Mouse (Mus musculus) midbrain, embryonic 14.5 days (tissue): Measurements from ENCODE around the gene Arhgap18. TPM values are rescaled to one million over a fixed set of nuclear protein-coding genes. Genes with fewer than 3 reads are reported as not detected.
A peak's percentile ranks its signal among the peaks of the same experiment; 100 is the strongest.
"Not testable (repeated sequence)": the region's sequence is repeated elsewhere in the genome, so short reads cannot be mapped to it uniquely, and the experiment has no call there.

ENCODE experiments used
- ATAC-seq: fragments of 200-750 bp; cut with Nextera tagmentation; 2 replicates; pipeline ENCODE4 v1.8.0; 2017; ENCODE audit warnings: moderate number of reproducible peaks, moderate library complexity; ENCODE audit not compliant: low FRiP score, low TSS enrichment
- DNase-seq: peaks from one replicate; pipeline ENCODE4 v3.0.0-alpha.2; 2015
- H3K27ac ChIP-seq: fragments of 300-500 bp; sonication (generic); replicated peaks from 2 replicates; pipeline ENCODE4 v1.5.1; 2014; ENCODE audit warnings: mild to moderate bottlenecking, low read depth, low read length, moderate library complexity
- H3K27me3 ChIP-seq: fragments of 300-500 bp; sonication (generic); 2 replicates; pipeline ENCODE4 v1.6.1; 2014; ENCODE audit warnings: low read length, control low read depth, mixed read lengths; ENCODE audit not compliant: control insufficient read depth, insufficient read depth
- H3K36me3 ChIP-seq: fragments of 300-500 bp; sonication (generic); 2 replicates; pipeline ENCODE4 v1.6.1; 2014; ENCODE audit warnings: low read length, control low read depth; ENCODE audit not compliant: control insufficient read depth, insufficient read depth
- H3K4me1 ChIP-seq: fragments of 300-500 bp; sonication (generic); 2 replicates; pipeline ENCODE4 v1.6.1; 2014; ENCODE audit warnings: mild to moderate bottlenecking, antibody characterized with exemption, low read length, control low read depth; ENCODE audit not compliant: control insufficient read depth, insufficient read depth
- H3K4me2 ChIP-seq: fragments of 300-500 bp; sonication (generic); 2 replicates; pipeline ENCODE4 v1.6.1; 2014; ENCODE audit warnings: mild to moderate bottlenecking, low read length, moderate library complexity
- H3K4me3 ChIP-seq: fragments of 300-500 bp; sonication (generic); replicated peaks from 2 replicates; pipeline ENCODE4 v1.5.1; 2014; ENCODE audit warnings: low read depth, low read length
- H3K9ac ChIP-seq: fragments of 300-500 bp; sonication (generic); replicated peaks from 2 replicates; pipeline ENCODE4 v1.6.1; 2014; ENCODE audit warnings: mild to moderate bottlenecking, low read length, moderate library complexity
- H3K9me3 ChIP-seq: fragments of 300-500 bp; sonication (generic); 2 replicates; pipeline ENCODE4 v1.6.1; 2016; ENCODE audit warnings: low read length, control low read depth, mixed read lengths; ENCODE audit not compliant: control insufficient read depth
- WGBS: fragments of 180-500 bp; shearing (Covaris S2); extraction: QIAGEN DNeasy Blood & Tissue Kit; methylation state at CpG from one replicate; pipeline ENCODE4 v1.1.7; 2014; 5-methylcytosine and 5-hydroxymethylcytosine counted together
- polyA plus RNA-seq: library from polyadenylated mRNA; unstranded; fragments of >200 nt; fragmentation: Nextera tagmentation; extraction: Ambion mirVana; gene quantifications from 2 replicates; pipeline ENCODE4 v1.2.1, GENCODE M21; 2014

The Arhgap18 gene
- polyA plus RNA-seq, 1 experiment from 2014 or later: 15.9 TPM

DNA sequence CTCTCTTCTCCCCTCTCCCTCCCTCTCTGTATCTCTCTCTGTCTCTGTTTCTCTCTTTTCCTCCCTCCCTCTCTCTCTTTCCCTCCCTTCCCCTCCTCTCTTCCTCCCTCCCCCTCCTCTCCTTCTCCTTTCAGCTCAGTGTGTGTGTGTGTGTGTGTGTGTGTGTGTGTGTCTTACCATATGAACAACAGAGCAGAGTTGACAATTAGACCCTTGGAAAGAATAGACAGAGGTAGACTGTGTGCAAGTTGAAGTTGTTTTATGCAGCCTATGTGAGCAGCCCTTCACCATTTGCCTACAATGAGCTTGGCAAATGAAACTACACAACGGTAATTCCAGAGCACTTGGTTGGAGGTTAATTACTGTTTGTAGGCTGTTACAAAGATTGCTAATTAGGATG, 159.6 kb downstream of the Arhgap18 start:
- no peaks in the 10 kb centered on the region for H3K9me3 ChIP-seq
- ATAC-seq: peak; percentile 46; the same call in 1 of the 2 replicates
- no peak overlapping the region for H3K9ac ChIP-seq
- 0 out of 2 replicates have a peak, but pooled peaks cover 3% of the 10 kb centered on the region for H3K4me1 ChIP-seq
- H3K4me3 ChIP-seq: no peak overlapping the region
- DNase-seq: peak; percentile 14
- H3K4me2 ChIP-seq: no peak overlapping the region
- H3K36me3 ChIP-seq: no peaks in the 10 kb centered on the region
- 75% methylated on average over 1 of the region's 1 CpGs for WGBS
- H3K27ac ChIP-seq: no peak overlapping the region
- no peaks in the 10 kb centered on the region for H3K27me3 ChIP-seq

DNA sequence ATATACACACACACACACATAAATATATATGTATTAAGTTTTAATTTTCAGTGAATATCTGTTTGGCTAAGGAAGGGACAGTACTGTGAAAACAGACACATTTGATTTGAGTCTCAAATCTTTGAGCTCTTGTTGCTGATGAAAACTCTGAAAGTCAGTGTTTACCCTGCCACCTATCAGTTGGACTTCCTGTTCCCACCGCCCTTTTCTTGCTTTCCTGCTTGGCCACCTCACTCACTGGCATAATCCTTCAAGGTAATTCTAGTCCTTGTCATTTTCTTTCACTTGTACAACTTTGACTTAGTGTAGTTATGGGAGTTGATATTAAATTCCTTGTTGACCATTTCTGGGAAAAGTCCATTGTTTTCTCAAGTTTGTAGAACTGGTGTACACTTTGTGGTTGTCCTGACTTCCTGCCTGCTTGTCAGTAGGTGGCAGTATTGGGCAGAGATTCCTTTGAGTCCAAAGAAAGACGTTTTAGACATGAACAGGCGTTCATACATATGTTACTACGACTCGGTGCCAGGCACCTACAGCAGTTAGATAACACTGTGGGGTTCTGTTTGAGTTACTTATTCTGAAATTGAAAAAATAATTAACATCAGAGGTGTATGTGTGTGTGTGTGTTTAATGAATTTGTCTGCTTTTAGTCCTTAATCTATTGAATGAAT, 166.2 kb downstream of the Arhgap18 start:
- Histone ChIP-seq H3K36me3 (no peaks in the 10 kb centered on the region), H3K9me3 (no peaks in the 10 kb centered on the region), H3K4me3 (no peak overlapping the region), H3K4me1 (no peaks in the 10 kb centered on the region), H3K9ac (no peak overlapping the region), H3K4me2 (no peak overlapping the region), H3K27me3 (no peaks in the 10 kb centered on the region), H3K27ac (no peak overlapping the region)
- peak; percentile 82 for DNase-seq
- 40% methylated on average over 5 of the region's 5 CpGs for WGBS
- no peak for ATAC-seq

DNA sequence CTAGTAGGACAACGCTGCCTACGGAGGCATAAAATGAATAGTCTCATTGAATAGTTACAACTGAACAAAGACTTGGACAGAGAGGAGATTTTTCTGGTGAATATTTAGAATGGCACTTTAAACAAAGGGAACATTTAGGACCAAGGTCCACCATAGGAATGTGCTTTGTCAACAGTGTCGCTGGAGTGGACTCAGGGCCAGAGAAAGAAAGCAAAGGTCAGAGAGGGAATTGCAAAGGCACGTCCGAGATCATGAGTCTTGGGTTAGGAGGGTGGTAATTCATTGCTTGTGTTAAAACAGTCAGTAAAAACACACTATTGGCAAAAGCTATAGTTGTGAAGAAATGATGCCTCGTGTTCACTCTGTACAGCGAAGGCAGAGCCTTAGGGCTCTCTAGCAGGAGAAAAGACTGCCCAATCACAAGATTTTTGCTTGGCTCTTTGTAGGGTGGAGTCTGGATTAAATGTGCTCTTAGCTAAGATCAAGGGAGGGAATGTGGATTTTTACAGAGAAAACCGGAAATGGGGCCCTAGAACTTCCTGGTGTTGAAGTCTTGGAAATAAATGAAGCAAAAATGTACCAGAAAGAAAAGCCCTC, 167.3 kb downstream of the Arhgap18 start:
- no peaks in the 10 kb centered on the region for H3K9me3 ChIP-seq
- H3K27ac ChIP-seq: no peak overlapping the region
- DNase-seq (no peak), ATAC-seq (no peak)
- H3K4me2 ChIP-seq: no peak overlapping the region
- no peaks in the 10 kb centered on the region for H3K27me3 ChIP-seq
- no peaks in the 10 kb centered on the region for H3K4me1 ChIP-seq
- no peak overlapping the region for H3K4me3 ChIP-seq
- 57% methylated on average over 8 of the region's 8 CpGs for WGBS
- no peak overlapping the region for H3K9ac ChIP-seq
- no peaks in the 10 kb centered on the region for H3K36me3 ChIP-seq

DNA sequence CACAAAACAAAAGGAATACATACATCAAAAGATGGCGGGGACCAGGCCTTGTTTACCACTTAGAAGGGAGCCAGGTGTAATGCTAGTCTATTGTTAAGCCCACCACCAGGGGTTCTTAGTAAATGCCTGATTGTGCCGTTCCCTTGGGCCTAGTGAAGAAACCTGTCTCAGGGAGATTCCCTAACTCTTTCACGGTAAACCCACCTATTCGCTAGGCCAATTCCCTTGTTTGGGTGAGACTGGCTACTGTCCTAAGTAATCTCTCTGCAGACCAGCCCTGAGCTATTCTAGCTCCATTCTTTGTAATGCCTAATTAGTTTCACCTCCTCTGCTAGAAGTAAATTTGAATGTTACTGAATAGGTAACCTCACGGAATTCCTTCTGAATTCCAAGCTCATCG, 182.8 kb downstream of the Arhgap18 start:
- WGBS: 92% methylated on average over 6 of the region's 6 CpGs
- not testable (repeated sequence) for H3K27ac ChIP-seq, H3K9ac ChIP-seq, H3K9me3 ChIP-seq, ATAC-seq, H3K4me3 ChIP-seq, H3K4me1 ChIP-seq, DNase-seq, H3K27me3 ChIP-seq, H3K4me2 ChIP-seq, H3K36me3 ChIP-seq

DNA sequence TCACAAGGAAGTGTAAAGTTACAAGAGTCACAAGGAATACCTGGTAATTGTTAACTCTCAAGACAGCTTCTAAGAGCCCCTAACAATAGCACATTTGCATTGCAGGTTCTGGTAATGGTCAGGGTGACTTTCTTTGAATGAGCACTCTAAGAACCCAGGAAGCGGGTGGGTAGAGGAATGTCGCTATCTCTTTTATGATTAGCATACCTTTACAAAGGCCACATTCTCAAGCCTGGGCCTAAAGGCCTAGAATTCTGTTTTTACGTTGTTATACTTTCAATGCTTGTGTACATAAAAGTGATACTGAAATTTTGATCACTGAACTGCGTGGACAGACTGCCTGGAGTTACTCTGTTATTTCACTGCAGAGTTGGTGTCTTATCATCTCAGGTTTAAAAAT, 185.2 kb downstream of the Arhgap18 start:
- H3K4me2 ChIP-seq, DNase-seq, H3K36me3 ChIP-seq, H3K9me3 ChIP-seq, H3K9ac ChIP-seq, H3K4me1 ChIP-seq, H3K4me3 ChIP-seq, H3K27ac ChIP-seq, ATAC-seq, H3K27me3 ChIP-seq: not testable (repeated sequence)
- WGBS: 80% methylated on average over 4 of the region's 4 CpGs

DNA sequence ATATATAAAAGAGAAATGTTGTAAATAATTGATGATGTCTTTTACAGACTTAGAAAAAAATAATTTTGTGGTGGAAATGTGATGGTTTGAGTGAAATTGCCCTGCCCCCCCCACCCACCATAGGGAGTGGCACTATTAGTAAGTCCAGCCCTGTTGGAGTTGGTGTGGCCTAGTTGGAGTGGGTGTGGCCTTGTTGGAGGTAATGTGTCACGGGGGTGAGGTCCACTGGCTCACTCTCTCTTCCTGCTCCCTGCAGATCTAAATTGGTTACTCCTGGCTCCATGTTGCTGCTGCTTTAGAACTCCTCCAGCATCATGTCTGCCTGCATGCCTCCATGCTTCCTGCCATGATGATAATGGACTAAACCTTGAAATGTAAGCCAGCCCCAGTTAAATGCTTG, 186.3 kb downstream of the Arhgap18 start:
- no peaks in the 10 kb centered on the region for H3K27me3 ChIP-seq
- no peak overlapping the region for H3K4me3 ChIP-seq
- H3K9ac ChIP-seq: no peak overlapping the region
- H3K9me3 ChIP-seq: no peaks in the 10 kb centered on the region
- DNase-seq: no peak
- 55% methylated on average over 1 of the region's 1 CpGs for WGBS
- H3K4me2 ChIP-seq: no peak overlapping the region
- no peaks in the 10 kb centered on the region for H3K36me3 ChIP-seq
- no peak overlapping the region for H3K27ac ChIP-seq
- no peaks in the 10 kb centered on the region for H3K4me1 ChIP-seq
- ATAC-seq: no peak

DNA sequence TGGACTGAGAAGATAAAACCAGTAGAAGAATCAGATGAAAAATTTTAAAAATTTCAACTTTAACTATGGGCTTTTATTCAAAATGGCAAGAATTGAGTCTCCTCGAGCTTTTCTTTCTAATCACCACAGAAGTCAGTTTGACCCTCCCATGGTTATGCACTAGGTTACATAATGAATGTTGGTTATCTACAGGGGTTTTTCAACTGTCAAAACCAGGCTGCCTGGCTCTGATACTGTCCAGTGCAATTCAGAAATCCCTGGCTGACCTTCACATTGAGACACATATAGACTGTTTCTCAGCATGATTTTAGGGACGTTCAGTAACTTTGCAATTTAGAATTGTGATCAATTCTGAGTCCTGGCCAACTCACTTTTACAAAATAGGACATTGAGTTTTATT, 195.1 kb downstream of the Arhgap18 start:
- ATAC-seq (no peak), DNase-seq (no peak)
- no peaks in the 10 kb centered on the region for H3K27me3 ChIP-seq
- no peak overlapping the region for H3K9ac ChIP-seq
- H3K4me1 ChIP-seq: no peaks in the 10 kb centered on the region
- H3K27ac ChIP-seq: no peak overlapping the region
- H3K4me2 ChIP-seq: no peak overlapping the region
- H3K36me3 ChIP-seq: no peaks in the 10 kb centered on the region
- no peak overlapping the region for H3K4me3 ChIP-seq
- H3K9me3 ChIP-seq: no peaks in the 10 kb centered on the region
- WGBS: 78% methylated on average over 2 of the region's 2 CpGs

DNA sequence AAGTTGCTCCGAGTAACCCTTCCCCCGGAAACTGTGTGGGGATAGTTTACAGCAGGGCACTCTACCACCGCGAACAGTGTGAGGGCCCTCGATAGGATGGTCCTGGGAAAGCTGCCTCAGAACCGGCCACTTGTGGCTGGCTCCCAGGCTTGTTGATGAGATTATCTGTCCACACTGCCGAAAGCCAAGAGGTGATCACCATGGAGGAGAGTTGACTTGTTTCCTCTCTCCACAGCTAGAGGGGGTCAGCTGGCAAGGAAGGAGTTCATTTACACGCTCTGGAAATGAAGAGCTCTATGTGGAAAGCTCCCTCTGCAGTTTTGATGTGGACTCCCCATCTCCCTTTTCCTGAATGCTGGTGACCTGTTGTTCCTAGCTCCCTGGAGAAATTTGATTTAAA, 196.4 kb downstream of the Arhgap18 start:
- Histone ChIP-seq H3K27me3 (no peaks in the 10 kb centered on the region), H3K36me3 (no peaks in the 10 kb centered on the region), H3K4me1 (no peaks in the 10 kb centered on the region), H3K4me2 (no peak overlapping the region), H3K4me3 (no peak overlapping the region), H3K9ac (no peak overlapping the region), H3K9me3 (no peaks in the 10 kb centered on the region), H3K27ac (no peak overlapping the region)
- 74% methylated on average over 8 of the region's 8 CpGs for WGBS
- DNase-seq (no peak), ATAC-seq (no peak)

DNA sequence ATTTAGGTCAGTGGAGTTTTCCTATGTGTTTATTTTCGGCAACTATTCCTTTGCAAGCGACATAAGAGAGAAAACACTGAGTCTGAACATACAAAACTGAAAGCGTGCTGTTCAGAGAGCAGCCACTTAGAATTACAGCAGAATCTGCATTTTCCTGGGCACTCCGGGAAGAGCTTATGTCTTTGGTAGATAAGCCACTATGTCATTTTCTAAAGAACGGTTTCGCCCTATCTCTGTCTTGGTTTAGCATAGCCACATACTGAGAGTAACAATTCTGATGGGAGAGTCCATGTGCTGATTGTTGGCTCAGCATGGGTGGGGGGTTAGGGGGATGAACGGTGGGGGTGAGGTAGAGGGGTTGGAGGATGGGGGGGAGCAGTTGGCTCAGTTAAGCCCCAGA, 197.2 kb downstream of the Arhgap18 start:
- H3K36me3 ChIP-seq: no peaks in the 10 kb centered on the region
- no peaks in the 10 kb centered on the region for H3K27me3 ChIP-seq
- no peak overlapping the region for H3K9ac ChIP-seq
- no peak for DNase-seq
- H3K4me1 ChIP-seq: no peaks in the 10 kb centered on the region
- ATAC-seq: no peak
- no peak overlapping the region for H3K4me3 ChIP-seq
- no peak overlapping the region for H3K27ac ChIP-seq
- H3K4me2 ChIP-seq: no peak overlapping the region
- WGBS: 79% methylated on average over 7 of the region's 7 CpGs
- H3K9me3 ChIP-seq: no peaks in the 10 kb centered on the region
